13 mouse cellular contexts compared by ENCODE assay signal in the genomic region with DNA sequence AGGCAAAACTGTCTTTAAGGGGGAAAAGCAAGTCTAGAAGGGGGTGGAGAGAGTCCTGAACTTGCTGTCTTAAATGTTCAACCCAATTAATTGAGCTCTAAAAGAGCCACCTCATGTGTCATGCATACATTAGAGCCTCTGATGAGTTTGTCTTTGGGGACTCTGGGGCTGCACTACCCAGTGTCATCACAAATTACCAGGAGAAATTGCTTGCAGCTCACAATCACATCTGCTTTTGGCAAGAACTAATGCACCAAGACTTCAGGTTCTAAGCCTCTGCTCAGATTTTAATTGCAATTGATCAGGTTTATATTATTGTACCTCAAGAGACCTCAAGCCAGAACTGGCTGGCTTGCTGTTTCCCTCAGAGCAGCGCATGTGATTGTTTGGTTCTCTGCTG. TPM values are rescaled to one million over a fixed set of nuclear protein-coding genes. Genes with fewer than 3 reads are reported as not detected.
DNase-seq lines count a peak whose midpoint lies in the region; ATAC-seq and TF ChIP-seq lines count a peak whose summit lies in the region.
"Had no signal": no experiment of that assay in that cellular context is flagged by ENCODE, and none has a peak within 500 bp of the region (broad histone marks: within the 10 kb centered on the region; RNA-seq: fewer than 3 reads in every experiment).

No protein-coding gene starts in this region.

- no peak overlapping the region for H3K27ac ChIP-seq in lung, embryonic 14.5 days (ENCODE audit: low read depth)
- H3K27ac ChIP-seq in forebrain, embryonic 14.5 days (ENCODE audit: low read depth, low read length), result no peak overlapping the region

- peak; percentile 17 to 32 for DNase-seq in cerebellum, postnatal 10 days
- peak; percentile 14 for DNase-seq in lung, embryonic 14.5 days
- no peak for DNase-seq in lung, postnatal 36 days
- no peak for DNase-seq in forebrain, embryonic 14.5 days (ENCODE audit: low spot score)
- peak; percentile 11 for DNase-seq in retina, postnatal 1 day
- DNase-seq in gastrocnemius, postnatal 25 days, result no peak
- DNase-seq: embryo, embryonic 11 days; kidney, postnatal 14 days; thymus, adult 18-20 months had no signal

- H3K36me3 ChIP-seq in lung, embryonic 14.5 days (ENCODE audit: insufficient read depth), result no peaks in the 10 kb centered on the region
- no peaks in the 10 kb centered on the region for H3K36me3 ChIP-seq in forebrain, embryonic 14.5 days (ENCODE audit: control insufficient read depth, insufficient read depth, low read length)

- no peaks in the 10 kb centered on the region for H3K4me1 ChIP-seq in lung, embryonic 14.5 days (ENCODE audit: insufficient read depth)
- H3K4me1 ChIP-seq in forebrain, embryonic 14.5 days (ENCODE audit: control insufficient read depth, insufficient read depth, low read length), result peaks cover 7% of the 10 kb centered on the region; the same call in 1 of the 2 replicates

- H3K4me2 ChIP-seq in lung, embryonic 14.5 days, result peak overlapping the region; percentile 48
- H3K4me2 ChIP-seq in forebrain, embryonic 14.5 days (ENCODE audit: low read length), result peak overlapping the region; percentile 23

- no peak for ATAC-seq in cerebellum, adult (ENCODE audit: insufficient number of reproducible peaks, low FRiP score, low TSS enrichment)
- ATAC-seq in lung, embryonic 14.5 days (ENCODE audit: insufficient read depth), result no peak
- ATAC-seq in forebrain, embryonic 14.5 days, result no peak
- ATAC-seq in monocyte, adult 5-6 weeks (replicated peaks; ENCODE audit: insufficient number of reproducible peaks, low FRiP score, low TSS enrichment, poor library complexity, severe bottlenecking), result no peak
- ATAC-seq: CD4-positive, CD25-positive, alpha-beta regulatory T cell, adult 4 months had no signal

- H3K27me3 ChIP-seq in lung, embryonic 14.5 days (ENCODE audit: insufficient read depth, low read length), result no peaks in the 10 kb centered on the region
- no peaks in the 10 kb centered on the region for H3K27me3 ChIP-seq in forebrain, embryonic 14.5 days (replicated peaks; ENCODE audit: control insufficient read depth, insufficient read depth, low read length)

- WGBS in lung, embryonic 14.5 days, result 54% methylated on average over 1 of the region's 1 CpGs
- WGBS in forebrain, embryonic 14.5 days, result 54% methylated on average over 1 of the region's 1 CpGs

- H3K4me3 ChIP-seq in lung, embryonic 14.5 days (ENCODE audit: low read depth, low read length), result peak overlapping the region; percentile 17
- peak overlapping the region; percentile 2; the same call in 1 of the 2 replicates for H3K4me3 ChIP-seq in forebrain, embryonic 14.5 days (ENCODE audit: low read depth, low read length)

- TF ChIP-seq CTCF in lung, embryonic 14.5 days (IDR thresholded peaks at IDR 0.05; ENCODE audit: low read depth), result no peak

- H3K9ac ChIP-seq in lung, embryonic 14.5 days, result no peak overlapping the region
- no peak overlapping the region for H3K9ac ChIP-seq in forebrain, embryonic 14.5 days (ENCODE audit: low read length)

- no peaks in the 10 kb centered on the region for H3K9me3 ChIP-seq in lung, embryonic 14.5 days (ENCODE audit: low read depth, low read length)
- no peaks in the 10 kb centered on the region for H3K9me3 ChIP-seq in forebrain, embryonic 14.5 days (replicated peaks; ENCODE audit: control insufficient read depth, low read length)

RNA-seq across cellular contexts. Expression of a gene that starts 4.1 kb away (rescaled TPM):
- polyA plus RNA-seq in lung, embryonic 14.5 days (2014; fragmentation: Nextera tagmentation; extraction: Ambion mirVana), result 33.9 and 39.0 TPM in 2 replicates
- polyA plus RNA-seq in forebrain, embryonic 14.5 days (2014; fragmentation: Nextera tagmentation; extraction: Ambion mirVana), result 28.1 and 37.0 TPM in 2 replicates
- 0.21 TPM in 1 of 3 replicates, not detected in the others for total RNA-seq in monocyte, adult 5-6 weeks (2017)
- total RNA-seq in gastrocnemius, postnatal 25 days (2021), result 1 to 10 TPM; 2.6 to 5.3 TPM
- total RNA-seq: megakaryocyte-erythroid progenitor cell, adult 5-6 weeks had no signal

Comparison
In these comparisons a context has a peak if more than half of its experiments do, and no peak if none do; other contexts are left out.
1. DNase-seq: peak in cerebellum, postnatal 10 days (2 of 2), lung, embryonic 14.5 days (single experiment) and retina, postnatal 1 day (single experiment); none in lung, postnatal 36 days (single experiment), forebrain, embryonic 14.5 days (single experiment) and gastrocnemius, postnatal 25 days (single experiment).